Mouse (Mus musculus): ENCODE measurements around the gene Ttll5. TPM values are rescaled to one million over a fixed set of nuclear protein-coding genes. Genes with fewer than 3 reads are reported as not detected.

The Ttll5 gene
- polyA plus RNA-seq, 3 experiments from 2014 or later: 8.6 to 9.5 (median 8.7) TPM

DNA sequence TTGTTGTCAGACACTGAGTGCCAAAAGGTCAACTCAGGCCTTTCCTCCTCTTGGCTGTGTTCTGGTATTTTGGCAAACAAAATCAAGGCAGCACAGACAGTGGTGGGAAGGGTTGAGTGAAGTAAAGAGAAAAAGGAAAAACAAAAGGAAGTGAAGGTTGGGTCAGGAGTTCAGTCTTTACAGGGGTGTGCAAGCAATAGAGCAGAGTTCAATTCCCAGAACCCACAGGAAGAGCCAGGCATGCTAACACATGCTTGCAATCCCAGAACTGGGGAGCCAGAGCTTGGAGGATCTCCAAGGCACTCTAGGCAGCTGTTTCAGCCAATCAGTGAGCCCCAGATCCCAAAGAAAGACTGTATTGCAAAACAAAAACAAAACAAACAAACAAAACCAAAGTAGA lies 240.3 kb downstream of the Ttll5 start:
- no peak for ATAC-seq

DNA sequence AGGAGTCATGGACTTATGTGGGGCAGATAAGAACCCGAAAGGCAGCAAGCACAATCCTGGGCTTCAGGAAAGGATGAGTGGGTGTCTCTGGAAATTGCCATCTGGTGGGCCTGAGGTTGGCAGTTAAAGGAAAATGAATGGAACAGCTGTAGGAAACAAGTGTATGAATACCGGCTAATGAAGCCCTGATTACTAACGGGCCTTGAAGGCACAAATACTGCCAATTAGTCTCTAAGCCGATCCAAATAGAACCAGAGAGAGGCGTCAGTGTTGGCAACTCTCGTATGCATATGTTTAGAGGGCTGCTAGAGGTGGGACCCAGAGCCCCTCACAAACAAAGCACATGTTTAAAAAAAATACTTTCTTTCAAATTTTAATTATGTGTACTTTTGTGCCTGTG lies 247.0 kb downstream of the Ttll5 start:
- ATAC-seq: no peak

DNA sequence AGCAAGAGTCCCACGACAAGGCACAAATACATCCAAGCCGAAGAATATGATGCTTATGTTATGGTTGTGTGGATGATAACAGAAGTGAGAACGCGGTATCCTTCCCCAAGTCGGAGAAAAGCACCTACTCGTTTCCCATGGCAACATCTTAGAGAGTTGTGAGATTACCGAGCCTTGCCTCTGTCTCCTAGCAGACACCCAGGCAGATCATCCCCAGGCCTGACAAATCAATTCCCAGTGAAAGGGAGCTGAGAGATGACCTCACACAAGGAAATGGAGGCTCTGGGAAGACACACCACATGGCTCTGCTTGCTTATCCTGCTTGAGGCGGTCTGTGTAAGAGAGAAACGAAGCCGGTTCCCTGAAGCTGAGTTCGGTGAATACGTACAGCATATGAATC lies 250.2 kb downstream of the Ttll5 start:
- no peak for ATAC-seq

DNA sequence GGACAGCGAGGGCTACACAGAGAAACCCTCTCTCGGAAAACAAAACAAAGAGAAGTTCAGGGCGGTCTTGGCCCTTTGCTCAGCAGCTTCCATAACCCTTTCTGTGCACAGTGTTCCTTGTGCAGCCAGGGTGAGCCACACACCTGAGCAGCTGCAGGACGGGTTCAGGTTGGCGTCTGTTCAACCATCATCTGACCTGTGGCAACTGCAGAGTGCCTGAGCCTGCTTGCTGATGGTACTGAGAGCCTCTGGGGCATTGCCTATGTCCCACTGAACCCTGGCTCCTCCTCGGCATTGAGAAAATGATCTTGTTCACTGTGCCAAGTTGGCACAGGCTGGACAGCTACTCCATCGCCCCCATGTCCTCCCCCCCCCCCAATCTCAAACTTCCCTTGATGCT lies 250.9 kb downstream of the Ttll5 start:
- no peak for ATAC-seq

DNA sequence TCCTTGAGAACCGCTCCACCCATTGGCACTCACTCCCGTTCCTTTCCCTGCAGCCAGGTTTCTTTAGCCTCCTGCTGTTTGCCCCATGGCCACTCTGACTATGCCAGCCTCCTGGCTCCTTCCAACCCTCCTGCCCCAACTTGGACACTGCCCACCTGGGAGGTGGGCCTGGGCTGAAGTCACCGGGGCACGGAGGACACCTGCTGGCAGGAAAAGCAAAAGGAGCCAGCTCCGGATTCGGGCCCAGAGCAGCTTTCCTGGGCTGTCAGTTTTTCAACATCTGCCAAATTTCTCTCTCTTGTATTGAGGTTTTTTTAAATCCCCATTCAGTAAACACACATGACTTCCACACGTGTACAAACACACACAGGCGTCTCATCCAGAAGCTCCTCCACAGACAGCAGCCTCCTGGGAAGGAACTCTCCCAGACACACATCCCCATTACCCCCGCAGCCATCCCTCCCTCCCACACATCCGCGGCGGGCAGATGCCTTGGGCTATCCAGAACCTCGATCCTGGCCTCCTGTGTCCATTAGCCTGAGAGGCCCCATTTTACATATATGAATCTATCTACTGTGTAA lies 252.0 kb downstream of the Ttll5 start:
- ATAC-seq: no peak

DNA sequence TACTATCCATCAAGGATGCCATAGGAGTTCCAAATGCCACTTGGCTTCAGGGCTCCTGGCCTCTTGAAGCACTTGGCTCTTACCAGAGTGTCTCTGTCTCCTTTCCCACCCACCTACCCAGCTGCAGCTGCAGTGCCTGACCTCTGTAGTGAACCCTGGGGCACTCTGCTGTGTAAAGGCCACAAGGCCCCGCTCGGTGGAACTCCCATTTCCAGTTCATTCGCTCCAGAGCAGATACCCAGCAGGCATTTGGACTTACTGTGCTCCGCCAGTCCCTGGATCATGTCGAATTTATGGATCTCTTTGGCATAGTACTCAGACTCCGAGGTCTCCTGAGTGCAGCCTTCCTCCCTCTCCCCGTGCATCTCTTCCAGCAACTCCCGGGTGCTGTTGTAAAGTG lies 252.9 kb downstream of the Ttll5 start:
- ATAC-seq: no peak

DNA sequence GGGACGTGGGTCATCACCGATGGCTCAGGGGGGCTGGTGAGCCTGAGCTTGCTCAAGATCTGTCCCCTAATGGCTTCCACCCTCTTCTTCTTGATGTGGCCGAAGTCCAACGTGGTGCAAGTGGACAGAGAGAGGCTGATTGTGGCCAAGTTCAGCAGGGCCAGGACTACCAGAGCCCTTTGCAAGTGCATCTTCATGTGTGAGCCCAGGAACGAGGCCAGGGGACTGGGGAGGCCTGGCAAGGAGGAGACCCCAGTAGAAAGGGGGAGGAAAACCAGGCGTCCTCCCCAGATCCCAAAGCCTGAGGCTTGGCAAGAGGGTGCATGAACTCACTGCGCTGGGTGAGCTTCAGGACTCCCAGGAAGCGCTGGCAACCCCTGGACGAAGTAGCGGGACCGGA lies 253.3 kb downstream of the Ttll5 start:
- ATAC-seq: no peak

DNA sequence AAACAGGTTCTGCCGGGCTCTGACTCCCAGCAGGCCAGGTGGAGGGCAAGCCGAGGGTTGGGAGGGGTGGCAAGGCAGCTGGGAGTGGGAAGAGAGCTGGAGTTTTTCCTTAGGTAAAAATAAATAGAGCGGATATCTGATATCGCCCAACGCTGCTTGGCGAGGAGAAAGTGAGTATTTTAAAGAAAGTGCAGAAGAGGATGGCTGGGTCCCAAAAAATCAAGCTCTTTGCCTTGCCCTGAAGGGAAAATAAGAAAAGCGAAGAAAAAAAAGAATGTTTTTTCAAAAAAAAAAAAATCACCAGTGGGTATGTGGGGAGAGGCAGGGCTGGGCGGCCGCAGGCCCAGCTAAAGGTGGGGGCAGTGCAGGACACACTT lies 253.7 kb downstream of the Ttll5 start:
- no peak for ATAC-seq

DNA sequence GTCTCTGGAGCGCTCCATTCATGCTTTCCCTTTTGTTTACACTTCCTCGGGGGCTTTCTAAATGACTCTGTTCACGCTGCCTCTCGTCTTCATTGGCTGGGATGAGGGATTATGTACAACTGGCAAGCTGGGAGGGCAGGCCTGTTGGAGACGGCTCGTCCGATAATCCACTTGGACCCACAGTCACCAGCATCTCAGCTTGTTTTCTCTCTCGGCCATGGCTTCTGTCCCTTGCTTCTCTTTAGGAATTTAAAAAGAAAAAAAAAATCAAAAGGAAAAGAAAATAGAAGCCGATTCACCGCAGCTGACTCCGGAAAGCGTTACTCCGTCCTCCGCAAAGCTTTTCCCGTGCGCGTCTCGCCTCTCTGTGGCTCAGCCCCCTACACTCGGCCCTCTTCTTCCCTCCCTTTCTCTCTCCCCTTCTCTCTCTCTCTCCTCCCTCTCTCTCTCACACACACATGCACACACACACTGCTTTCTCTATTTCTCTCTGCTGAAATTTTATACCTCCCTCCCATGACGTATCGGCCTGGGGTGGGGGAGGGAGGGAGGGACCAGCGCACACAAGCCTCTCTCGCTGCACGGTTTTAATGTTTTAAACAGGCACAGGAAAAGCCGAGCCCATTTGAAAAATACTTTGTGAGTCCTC lies 254.2 kb downstream of the Ttll5 start, which contains the start of gene Tgfb3:
TSS of gene Tgfb3 (minus strand) at position 489 of the 649 bp plus-strand sequence.
- peak; percentile 63 for ATAC-seq

DNA sequence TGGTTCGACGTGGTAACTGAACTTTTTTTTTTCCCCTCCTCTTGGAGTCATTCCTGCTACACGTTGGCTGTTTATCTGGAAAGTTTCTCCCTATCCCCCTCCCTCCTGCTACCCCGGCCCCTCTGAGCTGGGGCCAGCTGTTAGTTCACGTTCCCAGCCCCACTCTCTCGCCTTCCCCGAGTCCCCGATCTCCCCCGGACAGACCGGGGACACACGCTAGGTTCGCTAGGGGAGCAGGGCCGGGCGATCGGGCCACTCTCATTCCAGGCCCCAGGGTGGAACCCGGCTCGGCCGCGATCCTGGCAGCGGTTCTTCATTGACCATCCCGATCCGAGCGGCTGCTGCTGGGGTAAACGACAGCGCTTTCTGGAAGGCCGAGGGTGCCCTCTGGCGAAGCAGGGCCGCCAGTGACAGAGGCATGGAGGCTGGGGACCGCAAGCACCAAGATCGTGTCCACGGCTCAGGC lies 254.8 kb downstream of the Ttll5 start:
- peak; percentile 77 for ATAC-seq

DNA sequence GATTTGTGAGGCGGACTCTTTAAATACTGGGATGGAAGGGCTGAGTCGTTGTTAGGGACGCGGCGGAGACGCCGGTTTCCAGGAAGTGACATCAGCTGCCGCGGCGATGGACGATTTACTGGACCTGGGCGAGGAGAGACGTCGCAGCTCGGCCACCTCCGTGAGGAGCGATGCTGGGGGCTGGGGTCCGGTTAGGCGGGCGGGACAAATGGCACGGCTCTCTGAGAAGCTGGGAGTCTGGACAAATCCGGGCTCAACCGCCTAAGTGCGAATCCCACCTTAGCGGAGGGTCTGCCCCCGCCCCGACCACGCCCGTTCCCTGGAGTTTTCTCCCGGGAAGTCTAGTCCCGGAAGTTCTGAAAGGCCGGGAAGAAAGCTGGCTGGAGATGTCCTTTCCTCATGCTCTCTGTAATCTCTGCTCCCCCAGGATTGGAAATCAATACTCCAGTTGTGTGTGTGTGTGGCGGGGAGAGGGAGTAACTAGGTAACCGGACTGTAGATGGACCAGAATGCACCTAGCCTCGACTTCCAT lies 258.1 kb downstream of the Ttll5 start, which contains the start of gene Ift43:
TSS of gene Ift43 (plus strand) at position 61 of the 532 bp plus-strand sequence.
- ATAC-seq: peak; percentile 31

DNA sequence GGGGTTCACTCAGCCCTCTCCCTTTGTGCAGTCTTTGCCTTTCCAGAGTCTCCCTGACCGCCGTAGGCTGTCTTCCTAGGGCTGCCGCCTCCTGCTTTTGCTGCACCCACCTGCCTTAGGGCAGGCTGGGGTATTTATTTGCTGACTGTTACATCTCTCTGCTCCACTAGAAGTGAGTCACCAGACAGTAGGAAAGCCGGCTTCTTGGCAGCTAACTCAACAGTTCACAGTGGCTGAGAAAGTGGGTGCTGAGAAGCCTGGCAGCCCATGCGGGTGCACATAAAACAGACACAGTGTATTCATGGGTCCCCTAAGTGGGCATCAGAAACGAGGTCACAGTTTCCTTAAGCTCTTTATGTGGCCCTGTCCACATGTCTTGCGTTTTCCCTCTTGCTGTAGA lies 261.4 kb downstream of the Ttll5 start:
- ATAC-seq: no peak

DNA sequence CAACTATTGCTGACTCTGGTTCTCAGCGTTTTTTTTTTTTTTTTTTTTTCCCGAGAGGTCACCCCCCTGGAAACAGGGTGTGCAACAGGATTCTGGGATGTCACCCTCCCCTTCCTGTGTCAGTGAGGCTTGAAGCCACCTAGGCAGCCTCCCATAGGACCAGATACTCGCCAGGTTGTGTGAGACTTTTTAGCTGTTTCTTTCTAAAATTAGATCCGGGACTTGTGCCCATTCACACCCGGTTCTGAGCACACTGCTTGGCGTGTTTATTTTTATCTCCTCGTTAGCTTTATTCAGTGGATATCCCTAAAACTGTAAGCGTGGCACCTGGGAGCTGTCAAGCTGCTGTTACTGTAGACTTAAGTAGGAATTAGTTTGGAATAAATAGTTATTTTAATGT lies 262.1 kb downstream of the Ttll5 start:
- no peak for ATAC-seq

DNA sequence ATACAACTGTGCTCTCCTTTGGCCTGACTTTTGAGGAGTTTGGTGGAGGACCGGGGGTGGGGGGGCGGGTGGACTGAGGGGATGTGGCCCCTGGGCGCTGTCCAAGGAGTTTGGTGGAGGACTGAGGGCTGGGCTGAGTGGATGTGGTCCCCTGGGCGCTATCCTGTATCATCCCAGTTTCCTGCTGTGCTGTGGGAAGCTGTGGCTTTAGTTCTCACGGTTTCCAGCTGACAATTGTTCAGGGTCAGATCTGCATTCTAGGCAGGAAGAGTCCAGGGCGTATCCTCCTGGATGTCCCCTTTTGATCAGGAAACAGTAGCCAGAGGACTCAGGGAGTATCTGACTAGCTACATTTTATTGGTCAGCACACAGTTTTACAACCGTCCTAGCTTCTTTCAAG lies 263.6 kb downstream of the Ttll5 start:
- ATAC-seq: no peak

DNA sequence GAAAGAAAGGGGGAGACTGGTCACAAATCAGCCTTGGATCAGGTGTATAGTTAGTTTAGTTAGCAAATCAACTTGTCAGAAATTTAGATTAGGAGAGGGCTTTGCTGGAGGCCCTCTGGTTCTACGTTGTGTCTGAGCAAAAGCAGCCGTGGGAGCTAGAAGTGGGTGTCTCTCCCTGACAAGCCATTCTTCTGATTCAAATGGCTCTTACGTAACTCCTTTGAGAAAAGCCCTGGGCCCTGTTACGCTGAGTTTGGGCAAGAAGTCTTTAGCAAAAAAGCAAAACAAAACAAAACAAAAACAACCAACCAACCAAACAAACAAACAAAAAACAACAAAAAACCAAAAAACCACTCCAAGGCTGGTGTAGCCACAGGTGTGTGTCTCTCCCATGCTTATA lies 266.3 kb downstream of the Ttll5 start:
- ATAC-seq: no peak

DNA sequence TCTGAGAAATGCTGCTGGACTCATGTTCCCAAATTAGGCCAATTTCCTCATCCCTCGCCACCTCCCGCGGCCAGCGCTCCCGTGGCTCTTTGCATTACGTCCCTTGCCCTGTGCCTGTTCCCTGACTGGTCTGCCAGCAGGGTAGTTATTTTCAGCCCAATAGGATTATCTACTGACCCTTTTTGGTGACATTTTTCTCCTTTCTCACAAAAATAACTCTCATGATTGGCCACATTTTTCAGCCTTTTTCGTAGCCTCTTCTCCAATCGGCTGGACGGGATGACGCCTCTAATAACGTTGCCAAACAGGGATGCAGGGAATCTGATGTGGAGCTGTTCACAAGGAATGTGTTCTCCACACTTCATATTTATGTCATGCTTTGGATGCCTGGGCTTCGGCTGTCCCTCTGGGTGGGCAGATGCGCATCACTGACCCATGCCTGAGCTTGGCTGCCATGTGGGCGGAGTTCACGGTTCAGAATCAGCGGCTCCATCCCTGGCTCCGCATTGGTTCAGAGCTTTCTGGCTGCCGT lies 267.2 kb downstream of the Ttll5 start:
- no peak for ATAC-seq

DNA sequence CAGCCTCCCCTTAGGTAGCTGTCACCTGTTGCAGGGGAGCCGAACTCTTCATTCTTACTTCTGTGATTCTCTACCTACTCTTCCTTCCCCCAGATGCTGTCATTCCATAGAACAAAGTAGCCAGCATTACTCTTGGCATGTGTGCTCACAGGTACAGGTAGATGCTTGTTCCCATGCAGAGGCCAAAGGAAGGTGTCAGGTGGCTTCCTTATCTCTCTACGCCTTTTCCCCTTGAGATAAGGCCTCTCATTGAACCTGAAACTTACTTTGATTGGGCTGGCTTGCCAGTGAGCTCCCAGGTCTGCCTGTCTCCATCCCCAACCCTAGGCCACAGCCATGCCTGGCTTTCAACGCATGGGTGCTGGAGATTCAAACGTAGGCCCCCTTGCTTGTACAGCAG lies 269.6 kb downstream of the Ttll5 start:
- ATAC-seq: no peak

DNA sequence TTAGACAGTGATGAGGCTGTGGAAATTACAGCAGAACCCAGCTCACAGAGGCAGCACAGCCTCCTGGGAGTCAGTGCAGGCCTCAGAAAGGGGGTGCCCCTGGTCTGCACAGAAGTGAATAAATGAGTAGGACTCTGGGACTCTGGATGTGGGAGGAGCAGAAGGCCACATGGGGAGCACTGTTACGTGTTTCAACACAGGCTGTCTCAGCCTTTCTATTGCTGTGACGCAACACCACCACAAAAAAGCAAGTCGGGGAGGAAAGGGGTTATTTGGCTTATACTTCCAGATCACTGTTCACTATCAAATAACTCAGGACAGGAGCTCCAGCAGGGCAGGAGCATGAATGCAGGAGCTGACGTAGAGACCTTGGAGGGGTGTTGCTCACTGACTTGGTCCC lies 271.3 kb downstream of the Ttll5 start:
- no peak for ATAC-seq

DNA sequence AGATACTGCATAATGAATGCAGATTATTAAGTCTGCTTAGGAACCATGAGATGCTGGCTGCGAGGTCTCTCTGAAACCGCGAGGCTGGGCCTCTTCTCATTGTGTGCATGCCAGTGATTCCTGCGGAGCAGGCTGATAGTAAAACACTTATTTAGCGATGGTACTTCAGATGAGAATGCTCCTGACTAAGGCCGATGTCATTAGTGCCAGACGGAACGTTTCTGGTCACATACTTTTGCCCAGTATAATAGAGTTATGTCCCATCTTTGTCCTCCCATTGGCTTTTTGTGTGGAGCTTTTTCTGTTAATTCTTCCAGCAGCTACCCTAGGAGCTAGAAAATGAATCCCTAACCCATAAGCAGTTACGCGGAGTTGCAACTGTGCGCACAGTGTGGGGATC lies 273.3 kb downstream of the Ttll5 start:
- ATAC-seq: no peak

DNA sequence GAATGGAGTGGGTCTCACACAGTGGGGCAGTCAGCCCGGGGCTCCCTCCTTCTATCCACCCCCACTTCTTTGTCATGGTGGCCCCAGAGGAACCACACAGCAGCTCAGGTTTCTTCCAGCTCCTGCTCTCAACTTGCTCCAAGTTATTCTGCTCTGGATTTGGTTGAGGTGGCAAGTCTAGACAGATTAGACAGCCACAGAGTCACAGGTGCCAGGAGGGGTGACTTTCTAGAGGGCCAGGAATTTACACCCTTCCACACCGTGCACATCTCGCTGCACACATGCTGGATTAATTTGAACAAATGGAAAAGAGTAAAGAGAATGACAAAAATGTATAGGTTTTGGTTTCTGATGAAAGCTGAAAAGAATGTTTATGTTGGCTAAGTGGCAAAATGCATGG lies 276.3 kb downstream of the Ttll5 start:
- ATAC-seq: no peak

DNA sequence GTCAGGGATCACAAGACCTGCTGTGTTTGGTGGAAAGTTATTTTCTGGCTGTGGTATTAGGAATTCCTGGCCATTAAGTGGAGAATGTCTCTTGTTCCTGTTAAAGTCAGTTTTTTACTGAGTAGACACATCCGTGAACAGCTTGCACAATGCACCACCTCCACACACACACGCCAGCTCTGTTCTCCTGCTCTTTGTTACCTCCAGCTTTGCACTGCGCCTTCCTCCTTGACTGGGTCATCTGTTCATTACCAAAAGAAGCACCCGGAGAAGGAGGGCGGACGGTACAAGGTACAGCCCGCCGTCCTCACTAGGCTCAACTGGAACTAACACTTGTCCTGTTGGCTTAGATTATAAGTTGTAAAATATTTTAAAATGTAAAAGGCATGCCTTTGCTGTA lies 278.2 kb downstream of the Ttll5 start:
- no peak for ATAC-seq

DNA sequence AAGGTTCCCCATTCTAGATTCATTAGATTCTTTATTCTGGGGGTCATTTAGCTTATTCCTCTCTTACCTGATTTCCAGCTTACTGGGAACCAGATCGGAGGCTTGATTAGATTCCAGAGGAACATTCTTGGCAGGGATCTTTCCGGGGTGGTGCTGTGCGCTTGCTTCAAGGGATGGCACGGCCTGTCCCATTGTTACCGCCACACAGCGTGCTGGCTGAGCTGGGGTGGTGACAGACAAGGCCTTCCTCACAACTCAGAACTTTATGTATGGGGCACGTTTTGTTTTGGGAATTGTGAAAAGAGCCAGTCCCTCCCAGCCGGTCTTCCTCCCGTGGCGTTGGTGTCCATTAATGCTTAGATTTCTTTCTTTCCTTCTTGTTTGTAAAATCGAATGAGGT lies 278.9 kb downstream of the Ttll5 start:
- ATAC-seq: no peak

DNA sequence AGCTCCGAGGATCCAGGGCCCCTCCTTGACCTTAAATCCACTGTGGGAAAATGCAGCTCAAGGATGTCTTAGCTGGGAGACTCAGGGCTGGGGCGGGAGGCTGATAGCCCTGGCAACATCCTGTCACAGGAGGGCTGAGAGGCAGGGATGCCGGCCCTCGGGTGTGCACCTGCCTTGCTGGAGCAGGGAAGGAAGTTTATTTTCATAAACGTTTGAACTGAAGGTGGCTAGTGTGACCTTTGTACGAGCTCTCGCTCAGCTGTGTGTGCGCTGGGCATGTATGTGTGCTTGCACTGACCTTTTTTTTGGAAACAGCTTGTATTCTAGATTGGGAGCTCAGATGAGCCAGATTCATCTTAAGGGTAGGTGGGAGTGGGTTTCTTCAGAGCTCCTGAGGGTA lies 279.4 kb downstream of the Ttll5 start:
- no peak for ATAC-seq

DNA sequence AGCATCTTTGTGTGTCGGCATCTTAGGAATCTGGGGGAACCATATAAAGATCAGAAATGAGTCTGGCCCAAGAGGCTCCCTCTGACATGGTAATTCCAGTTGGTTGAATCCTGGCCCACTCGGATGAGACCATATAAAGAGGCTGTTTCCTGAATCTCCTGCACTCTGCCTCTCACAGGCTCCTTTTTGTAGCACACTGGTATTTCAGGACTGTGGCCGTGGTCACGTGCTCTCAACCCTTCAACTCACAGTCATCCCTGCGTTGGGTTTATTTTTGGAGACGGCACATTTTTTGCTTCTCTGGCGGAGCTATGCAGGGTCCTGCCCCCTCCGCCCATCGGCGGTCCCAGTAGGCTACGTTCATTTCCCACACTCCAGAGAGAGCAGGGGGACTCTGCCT lies 279.8 kb downstream of the Ttll5 start:
- no peak for ATAC-seq

Measured in inflammation-experienced regulatory T-cells, adult 6 months (primary cell).